Mouse (Mus musculus) olfactory bulb, adult 2 months (tissue): ENCODE data around the gene Cops3. TPM values are rescaled to one million over a fixed set of nuclear protein-coding genes. Genes with fewer than 3 reads are reported as not detected.
A peak's percentile ranks its signal among the peaks of the same experiment; 100 is the strongest.

ENCODE experiments used
- H3K27ac ChIP-seq: fragments of 200-500 bp; 2 replicates; pipeline ENCODE4 v1.5.1; 2012; ENCODE audit warnings: low read depth, low read length; ENCODE audit not compliant: insufficient read depth
- H3K4me1 ChIP-seq: fragments of 200-500 bp; 2 replicates; pipeline ENCODE4 v1.6.1; 2012; ENCODE audit warnings: low read length; ENCODE audit not compliant: control insufficient read depth, insufficient read depth
- H3K4me3 ChIP-seq: fragments of 200-500 bp; 2 replicates; pipeline ENCODE4 v1.5.1; 2012; ENCODE audit warnings: mild to moderate bottlenecking, low read depth, low read length, moderate library complexity; ENCODE audit not compliant: insufficient read depth
- CTCF ChIP-seq: fragments of 200-500 bp; IDR thresholded peaks from 2 replicates; pipeline ENCODE4 v1.5.1; 2012; ENCODE audit warnings: low read depth, mild to moderate bottlenecking, low read length, moderate library complexity; ENCODE audit not compliant: insufficient read depth
- POLR2A ChIP-seq: fragments of 200-500 bp; IDR thresholded peaks from 2 replicates; pipeline ENCODE4 v1.6.1; 2012; ENCODE audit warnings: mild to moderate bottlenecking, low read depth, low read length, moderate library complexity; ENCODE audit not compliant: insufficient read depth
- WGBS: fragments of 180-500 bp; shearing (Covaris S2); methylation state at CpG from one replicate; pipeline ENCODE4 v1.1.7; 2018; 5-methylcytosine and 5-hydroxymethylcytosine counted together
- polyA plus RNA-seq: library from polyadenylated mRNA; stranded (reverse); fragments of >200 nt; gene quantifications from 2 replicates; pipeline ENCODE4 v1.2.4, GENCODE M21; 2012; ENCODE audit warnings: low replicate concordance; ENCODE audit not compliant: missing spikeins, insufficient read depth, insufficient read length

Gene Cops3
- polyA plus RNA-seq, 1 experiment, result not detected

- H3K27ac ChIP-seq, result no peak overlapping the region
- peak overlapping the region; percentile 35 for H3K4me3 ChIP-seq
These were observed 53.0 kb downstream of the Cops3 start for GRCm38 (mm10) chr11:59786444-59787198.

GRCm38 (mm10) chr11:59783591-59783990 is 56.0 kb downstream of the Cops3 start:
- peaks cover 14% of the 10 kb centered on the region; the same call in 1 of the 2 replicates for H3K4me1 ChIP-seq
- 80% methylated on average over 6 of the region's 6 CpGs for WGBS
- TF ChIP-seq CTCF (no peak), POLR2A (no peak)

More at GRCm38 (mm10) chr11:59786444-59787198, 53.0 kb downstream of the Cops3 start:
- TF ChIP-seq POLR2A (no peak), CTCF (no peak)
- peaks cover 14% of the 10 kb centered on the region; the same call in 1 of the 2 replicates for H3K4me1 ChIP-seq
- 54% methylated on average over 15 of the region's 15 CpGs for WGBS

GRCm38 (mm10) chr11:59782091-59782590 is 57.5 kb downstream of the Cops3 start:
- WGBS, result 69% methylated on average over 7 of the region's 7 CpGs
- H3K27ac ChIP-seq, result no peak overlapping the region
- peaks cover 8% of the 10 kb centered on the region; the same call in 1 of the 2 replicates for H3K4me1 ChIP-seq
- H3K4me3 ChIP-seq, result no peak overlapping the region
- TF ChIP-seq POLR2A (no peak), CTCF (no peak)

More at GRCm38 (mm10) chr11:59783591-59783990, 56.0 kb downstream of the Cops3 start:
- Histone ChIP-seq H3K27ac (no peak overlapping the region), H3K4me3 (no peak overlapping the region)

GRCm38 (mm10) chr11:59780241-59780640 is 59.4 kb downstream of the Cops3 start:
- H3K27ac ChIP-seq, result no peak overlapping the region
- TF ChIP-seq CTCF (no peak), POLR2A (no peak)
- H3K4me3 ChIP-seq, result no peak overlapping the region
- 88% methylated on average over 4 of the region's 4 CpGs for WGBS
- H3K4me1 ChIP-seq, result no peaks in the 10 kb centered on the region

- 69% methylated on average over 4 of the region's 4 CpGs for WGBS
- H3K4me1 ChIP-seq, result no peaks in the 10 kb centered on the region
- no peak overlapping the region for H3K27ac ChIP-seq
- no peak overlapping the region for H3K4me3 ChIP-seq
- no peak for TF ChIP-seq POLR2A
These were observed 60.2 kb downstream of the Cops3 start for GRCm38 (mm10) chr11:59779406-59779805.

- Histone ChIP-seq H3K27ac (no peak overlapping the region), H3K4me3 (no peak overlapping the region), H3K4me1 (no peaks in the 10 kb centered on the region)
- TF ChIP-seq POLR2A, result no peak
- TF ChIP-seq CTCF, result no peak
- 85% methylated on average over 1 of the region's 1 CpGs for WGBS
These were observed 60.8 kb downstream of the Cops3 start for GRCm38 (mm10) chr11:59778874-59779223.

GRCm38 (mm10) chr11:59778181-59778873 is 61.3 kb downstream of the Cops3 start:
- peak; percentile 84 for TF ChIP-seq CTCF
- no peak for TF ChIP-seq POLR2A
- no peaks in the 10 kb centered on the region for H3K4me1 ChIP-seq
- 58% methylated on average over 9 of the region's 9 CpGs for WGBS
- no peak overlapping the region for H3K27ac ChIP-seq
- H3K4me3 ChIP-seq, result no peak overlapping the region

GRCm38 (mm10) chr11:59777259-59777658 is 62.4 kb downstream of the Cops3 start:
- Histone ChIP-seq H3K4me1 (no peaks in the 10 kb centered on the region), H3K4me3 (no peak overlapping the region), H3K27ac (no peak overlapping the region)
- WGBS, result 88% methylated on average over 5 of the region's 5 CpGs
- TF ChIP-seq POLR2A (no peak), CTCF (no peak)
